Mouse (Mus musculus): ENCODE measurements around the gene Plet1.

Plet1 gene

GRCm38 (mm10) chr9:50533791-50534190 is 39.5 kb downstream of the Plet1 start:
- no peak for DNase-seq (ENCODE audit: low spot score in 2 of 2)

- no peak for DNase-seq (ENCODE audit: low spot score in 2 of 2)
Measured at GRCm38 (mm10) chr9:50535930-50536329, 41.6 kb downstream of the Plet1 start.

- DNase-seq (ENCODE audit: low spot score in 2 of 2), result no peak
Measured at GRCm38 (mm10) chr9:50536603-50537135, 42.3 kb downstream of the Plet1 start.

- DNase-seq (ENCODE audit: low spot score in 2 of 2), result no peak
Measured at GRCm38 (mm10) chr9:50537295-50537694, 43.0 kb downstream of the Plet1 start.

- DNase-seq (ENCODE audit: low spot score in 2 of 2), result no peak
Measured at GRCm38 (mm10) chr9:50540170-50540569, 45.8 kb downstream of the Plet1 start.

- DNase-seq (ENCODE audit: low spot score in 2 of 2), result no peak
Measured at GRCm38 (mm10) chr9:50542401-50542800, 48.1 kb downstream of the Plet1 start.

- no peak for DNase-seq (ENCODE audit: low spot score in 2 of 2)
Measured at GRCm38 (mm10) chr9:50547859-50548478, 53.6 kb downstream of the Plet1 start.

- DNase-seq (ENCODE audit: low spot score in 2 of 2), result no peak
Measured at GRCm38 (mm10) chr9:50548936-50549335, 54.6 kb downstream of the Plet1 start.

- DNase-seq (ENCODE audit: low spot score in 2 of 2), result no peak
Measured at GRCm38 (mm10) chr9:50552206-50552605, 57.9 kb downstream of the Plet1 start.

- no peak for DNase-seq (ENCODE audit: low spot score in 2 of 2)
Measured at GRCm38 (mm10) chr9:50553547-50553946, 59.2 kb downstream of the Plet1 start.

- no peak for DNase-seq (ENCODE audit: low spot score in 2 of 2)
Measured at GRCm38 (mm10) chr9:50554241-50555093, 60.1 kb downstream of the Plet1 start, which contains the start of gene Il18. Il18 (plus strand) TSS chr9:50554827.

- no peak for DNase-seq (ENCODE audit: low spot score in 2 of 2)
Measured at GRCm38 (mm10) chr9:50555094-50555446, 60.7 kb downstream of the Plet1 start, which contains the start of gene Bco2. Bco2 (minus strand) TSS chr9:50555181.
